Mouse (Mus musculus) cerebellum, postnatal 4 days (tissue): ENCODE measurements around the gene Nufip2.
"Not testable (repeated sequence)": the region's sequence is repeated elsewhere in the genome, so short reads cannot be mapped to it uniquely, and the experiment has no call there.

Experiments used
- DNase-seq, 2 experiments: peaks; one replicate each; pipeline ENCODE4 v3.0.0; 2022; ENCODE audit warnings: low spot score in 2 of 2, mixed read lengths in 1 of 2

Nufip2 gene

GRCm38 (mm10) chr11:77709039-77709438 is 23.1 kb downstream of the Nufip2 start:
- DNase-seq = no peak

- no peak for DNase-seq
Measured at GRCm38 (mm10) chr11:77713736-77714135, 27.8 kb downstream of the Nufip2 start.

- no peak for DNase-seq
Measured at GRCm38 (mm10) chr11:77719055-77719454, 33.1 kb downstream of the Nufip2 start.

- DNase-seq = no peak
Measured at GRCm38 (mm10) chr11:77721389-77721788, 35.4 kb downstream of the Nufip2 start.

GRCm38 (mm10) chr11:77724766-77725165 is 38.8 kb downstream of the Nufip2 start:
- DNase-seq = no peak

- DNase-seq = no peak
Measured at GRCm38 (mm10) chr11:77725183-77725582, 39.2 kb downstream of the Nufip2 start, which contains the start of gene Cryba1. Cryba1 (minus strand) TSS chr11:77725283.

GRCm38 (mm10) chr11:77728587-77728986 is 42.6 kb downstream of the Nufip2 start:
- peak in 1 of 2 experiments; percentile 9 for DNase-seq

GRCm38 (mm10) chr11:77737289-77737688 is 51.3 kb downstream of the Nufip2 start:
- DNase-seq = peak; percentile 89 to 91

GRCm38 (mm10) chr11:77738555-77738954 is 52.6 kb downstream of the Nufip2 start:
- DNase-seq = no peak

- DNase-seq = no peak
Measured at GRCm38 (mm10) chr11:77743966-77744365, 58.0 kb downstream of the Nufip2 start.

- no peak for DNase-seq
Measured at GRCm38 (mm10) chr11:77746652-77747051, 60.7 kb downstream of the Nufip2 start.

- not testable (repeated sequence) for DNase-seq
Measured at GRCm38 (mm10) chr11:77747103-77747502, 61.1 kb downstream of the Nufip2 start.

- peak in 1 of 2 experiments; percentile 29 for DNase-seq
Measured at GRCm38 (mm10) chr11:77748996-77749395, 63.0 kb downstream of the Nufip2 start.

GRCm38 (mm10) chr11:77752525-77752924 is 66.6 kb downstream of the Nufip2 start:
- DNase-seq = no peak

- no peak for DNase-seq
Measured at GRCm38 (mm10) chr11:77753469-77753868, 67.5 kb downstream of the Nufip2 start.

GRCm38 (mm10) chr11:77760031-77760430 is 74.1 kb downstream of the Nufip2 start:
- DNase-seq = no peak

- peak; percentile 87 to 96 for DNase-seq
Measured at GRCm38 (mm10) chr11:77762783-77763672, 77.1 kb downstream of the Nufip2 start, which contains the start of gene Myo18a. Myo18a (plus strand) TSS chr11:77763246.

- DNase-seq = peak in 1 of 2 experiments; percentile 57
Measured at GRCm38 (mm10) chr11:77763673-77764340, 77.9 kb downstream of the Nufip2 start.

- DNase-seq = no peak
Measured at GRCm38 (mm10) chr11:77764694-77765458, 78.9 kb downstream of the Nufip2 start.

GRCm38 (mm10) chr11:77765459-77765777 is 79.5 kb downstream of the Nufip2 start:
- no peak for DNase-seq

GRCm38 (mm10) chr11:77766351-77767001 is 80.5 kb downstream of the Nufip2 start:
- no peak for DNase-seq
